Mouse (Mus musculus): Measurements from ENCODE around the gene Adam8. TPM values are rescaled to one million over a fixed set of nuclear protein-coding genes. Genes with fewer than 3 reads are reported as not detected.

Gene Adam8
- total RNA-seq (2015) (1.3 and 1.9 TPM in 2 replicates), total RNA-seq (2017) (1.3 and 1.7 TPM in 2 replicates)

DNA sequence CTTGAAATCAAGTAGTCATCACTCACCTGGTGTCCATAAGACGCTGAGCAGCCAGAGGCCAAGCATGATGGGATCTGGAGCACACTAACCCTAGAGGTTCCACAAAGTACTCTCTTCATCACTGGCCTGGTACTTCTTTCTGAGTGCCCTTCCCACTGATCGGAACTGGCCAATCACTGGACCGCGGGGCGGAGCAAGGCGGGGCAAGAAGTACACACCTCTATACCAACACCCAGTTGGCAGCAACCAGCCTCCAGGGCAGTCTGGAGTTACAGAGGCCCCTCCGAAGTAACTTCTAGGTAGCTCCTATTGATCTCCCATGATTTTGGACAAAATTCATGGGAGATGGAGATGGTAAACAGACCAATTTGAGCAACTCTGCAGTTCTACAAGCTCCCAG, at the start of gene Adam8:
Gene Adam8 (minus strand): TSS at position 157 of the 400 bp plus-strand sequence.
- peak; percentile 85 for ATAC-seq (replicated peaks; ENCODE audit: poor library complexity)

DNA sequence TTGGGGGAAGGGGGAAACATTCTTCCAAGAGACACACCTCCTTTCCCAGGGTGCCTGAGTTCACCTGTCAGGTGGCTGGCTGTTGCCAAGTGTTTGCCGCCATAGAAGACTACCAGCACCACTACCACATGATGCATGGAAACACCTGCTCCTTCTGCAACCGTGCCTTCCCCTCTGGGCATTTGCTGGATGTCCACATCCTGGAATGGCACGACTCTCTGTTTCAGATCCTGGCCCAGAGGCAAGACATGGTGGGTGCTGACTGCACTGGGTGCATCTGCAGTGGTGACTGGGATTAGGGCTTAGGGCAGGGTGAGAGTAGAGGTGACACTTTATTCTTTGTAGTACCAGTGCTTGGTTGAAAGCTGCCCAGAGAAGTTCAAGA, 44.8 kb upstream of the Adam8 start:
- no peak for ATAC-seq (replicated peaks; ENCODE audit: poor library complexity)

DNA sequence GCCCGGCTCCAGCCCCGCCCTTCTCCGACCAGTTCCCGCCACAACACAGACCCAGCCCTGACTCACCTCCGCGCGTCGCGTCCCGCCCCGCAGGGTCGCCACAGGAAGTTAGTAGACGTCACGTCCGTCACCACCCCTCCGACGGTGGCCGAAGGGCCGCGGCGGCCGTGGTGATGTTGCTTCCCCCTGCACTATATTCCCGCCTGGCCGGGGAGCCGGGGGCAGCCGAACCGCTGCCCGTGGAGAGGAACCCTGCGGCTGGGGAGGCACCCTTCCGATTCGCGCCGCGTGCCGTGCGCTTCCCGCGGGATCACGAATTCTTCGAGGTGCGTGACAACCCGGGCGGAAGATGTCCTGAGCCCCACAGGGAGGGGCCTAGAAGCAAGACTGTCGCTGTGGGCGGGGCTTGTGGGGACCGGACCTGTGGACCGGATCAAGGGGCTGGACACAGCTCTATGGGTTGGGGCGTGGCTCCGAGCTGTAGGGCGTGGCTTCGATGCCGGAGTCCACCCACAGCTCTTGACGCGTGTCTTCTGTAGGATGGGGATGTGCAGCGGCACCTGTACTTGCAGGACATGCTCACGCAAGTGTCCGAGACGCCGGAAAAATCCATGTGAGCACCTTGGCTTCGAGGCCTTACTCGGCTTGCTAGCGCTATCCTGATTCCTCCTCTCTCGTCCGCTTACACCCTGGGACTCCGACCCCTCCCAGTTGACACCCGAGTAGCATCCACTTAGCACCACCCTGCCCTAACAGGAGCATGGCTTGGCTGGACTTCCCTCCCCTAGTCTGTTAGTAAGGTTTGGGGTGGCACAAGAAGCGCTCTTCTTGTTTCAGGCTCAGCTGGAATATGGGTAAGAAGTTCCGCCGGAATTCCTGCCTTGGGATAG, 44.2 kb upstream of the Adam8 start, which contains the start of the genes Zfp511 and Tubgcp2:
Gene Zfp511 (plus strand): TSS at position 111 of the 890 bp plus-strand sequence.
Gene Tubgcp2 (minus strand): TSS at position 389 of the 890 bp plus-strand sequence.
- ATAC-seq (replicated peaks; ENCODE audit: poor library complexity): peak; percentile 91

DNA sequence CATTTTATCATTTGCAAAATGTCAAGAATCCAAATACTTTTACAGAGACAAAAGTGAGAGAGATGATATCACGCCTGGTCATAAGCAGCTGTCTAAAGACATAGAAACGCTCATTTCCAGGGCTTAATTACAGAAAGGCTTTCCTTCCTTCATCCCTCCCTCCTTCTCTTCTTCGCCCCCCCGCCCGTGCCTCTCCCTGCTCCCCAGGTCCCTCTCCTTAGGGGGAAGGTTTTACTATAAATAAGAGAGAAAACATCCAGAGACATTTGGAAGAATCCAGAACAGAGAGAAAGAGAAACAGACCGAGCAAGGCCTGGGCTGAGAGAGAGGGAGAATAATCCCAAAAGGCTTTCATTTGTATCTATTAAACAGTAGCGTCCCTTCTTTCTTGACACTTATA, 43.1 kb upstream of the Adam8 start:
- ATAC-seq (replicated peaks; ENCODE audit: poor library complexity): no peak

DNA sequence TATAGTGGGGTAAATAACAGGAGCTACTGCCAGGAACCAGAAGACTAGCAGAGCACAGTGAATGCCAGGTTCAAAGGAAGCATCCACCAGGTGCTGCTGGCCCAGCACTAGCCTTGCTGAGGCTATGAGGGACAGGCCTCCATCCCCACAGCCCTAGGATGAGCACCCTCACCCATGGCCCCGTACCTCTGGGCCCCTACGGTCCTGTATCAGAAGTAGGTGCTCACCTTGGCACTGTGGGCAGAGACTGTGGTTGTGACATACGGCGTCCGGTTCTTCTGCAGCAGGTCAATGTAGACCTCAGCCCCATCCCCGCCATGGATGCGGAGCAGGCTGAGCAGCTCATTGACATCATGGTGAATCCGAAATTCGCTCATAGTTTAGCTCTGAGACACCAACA, 41.0 kb upstream of the Adam8 start:
- no peak for ATAC-seq (replicated peaks; ENCODE audit: poor library complexity)

DNA sequence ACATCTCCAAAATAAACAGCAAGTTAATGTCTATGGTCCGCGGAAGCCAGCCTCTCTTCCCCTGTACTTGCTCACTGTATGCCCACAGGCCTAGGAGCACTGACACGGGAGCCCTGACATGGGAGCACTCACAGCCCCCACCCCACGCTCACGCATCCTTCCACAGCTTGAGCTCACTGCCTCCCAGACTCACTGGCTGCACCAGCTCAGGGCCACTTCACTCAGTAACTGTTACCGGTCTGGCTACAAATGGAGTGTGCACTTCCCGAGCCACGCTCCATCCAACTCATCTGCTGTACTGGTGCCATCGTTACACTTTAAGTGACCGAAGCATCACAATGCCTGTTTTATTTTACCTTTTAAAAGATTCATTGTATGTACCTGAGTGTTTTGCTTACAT, 40.0 kb upstream of the Adam8 start:
- no peak for ATAC-seq (replicated peaks; ENCODE audit: poor library complexity)

DNA sequence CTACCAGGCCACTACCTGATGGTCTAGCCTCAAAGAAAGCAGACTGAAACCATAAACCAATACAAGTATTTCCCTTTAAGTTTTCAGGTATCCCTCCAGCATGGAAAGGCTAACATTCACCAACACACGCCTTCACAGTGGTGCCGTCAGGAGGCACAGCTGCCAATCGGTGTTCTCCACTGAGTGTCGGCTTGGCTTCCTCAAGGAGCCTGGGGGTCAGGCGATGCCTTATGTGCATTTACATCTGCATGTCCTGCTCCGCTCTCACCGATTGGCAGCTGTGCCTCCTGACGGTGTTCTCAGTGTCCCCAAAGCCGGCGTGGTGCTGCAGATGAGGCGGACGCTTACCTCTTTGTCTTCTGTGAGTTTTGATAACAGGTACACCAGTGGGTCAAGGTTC, 39.4 kb upstream of the Adam8 start:
- ATAC-seq (replicated peaks; ENCODE audit: poor library complexity): no peak

DNA sequence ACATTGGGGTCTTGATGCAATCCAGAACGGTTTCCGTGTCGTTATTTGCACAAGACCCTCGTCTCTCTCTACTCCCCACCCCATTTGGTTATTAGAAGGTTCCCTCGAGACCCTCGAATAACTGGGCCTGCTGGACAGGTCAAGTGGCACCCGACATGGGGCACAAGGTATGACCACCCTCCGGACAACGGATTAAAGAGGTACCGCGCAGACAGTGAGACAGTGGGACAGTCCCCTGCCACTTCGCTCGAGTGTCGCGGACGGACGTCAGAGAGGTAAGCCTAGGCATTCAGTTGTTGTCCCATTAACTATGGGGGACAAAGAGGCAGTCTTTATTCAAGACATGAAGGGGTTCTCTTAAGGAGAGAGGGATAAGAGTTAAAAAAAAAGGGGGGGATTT, 19.0 kb upstream of the Adam8 start:
- no peak for ATAC-seq (replicated peaks; ENCODE audit: poor library complexity)

DNA sequence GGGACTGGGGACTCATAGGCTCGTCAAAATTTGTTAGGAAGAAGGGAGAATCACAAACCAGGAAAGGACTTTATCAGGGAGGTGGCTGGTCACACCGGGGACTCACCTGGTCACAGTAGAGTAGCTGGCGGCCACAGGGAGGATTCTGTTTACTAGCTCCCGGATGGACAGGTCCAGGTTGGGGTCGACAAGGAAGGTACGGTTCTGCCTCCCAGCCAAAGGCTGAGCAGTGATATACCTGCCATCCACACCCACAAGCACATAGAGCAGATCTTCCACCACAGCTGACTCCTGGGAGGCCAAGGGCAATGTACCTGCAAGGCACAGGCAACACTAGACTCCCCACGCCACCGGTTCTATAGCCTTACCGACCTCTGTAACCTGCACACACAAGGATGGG, 15.4 kb upstream of the Adam8 start:
- ATAC-seq (replicated peaks; ENCODE audit: poor library complexity): no peak

DNA sequence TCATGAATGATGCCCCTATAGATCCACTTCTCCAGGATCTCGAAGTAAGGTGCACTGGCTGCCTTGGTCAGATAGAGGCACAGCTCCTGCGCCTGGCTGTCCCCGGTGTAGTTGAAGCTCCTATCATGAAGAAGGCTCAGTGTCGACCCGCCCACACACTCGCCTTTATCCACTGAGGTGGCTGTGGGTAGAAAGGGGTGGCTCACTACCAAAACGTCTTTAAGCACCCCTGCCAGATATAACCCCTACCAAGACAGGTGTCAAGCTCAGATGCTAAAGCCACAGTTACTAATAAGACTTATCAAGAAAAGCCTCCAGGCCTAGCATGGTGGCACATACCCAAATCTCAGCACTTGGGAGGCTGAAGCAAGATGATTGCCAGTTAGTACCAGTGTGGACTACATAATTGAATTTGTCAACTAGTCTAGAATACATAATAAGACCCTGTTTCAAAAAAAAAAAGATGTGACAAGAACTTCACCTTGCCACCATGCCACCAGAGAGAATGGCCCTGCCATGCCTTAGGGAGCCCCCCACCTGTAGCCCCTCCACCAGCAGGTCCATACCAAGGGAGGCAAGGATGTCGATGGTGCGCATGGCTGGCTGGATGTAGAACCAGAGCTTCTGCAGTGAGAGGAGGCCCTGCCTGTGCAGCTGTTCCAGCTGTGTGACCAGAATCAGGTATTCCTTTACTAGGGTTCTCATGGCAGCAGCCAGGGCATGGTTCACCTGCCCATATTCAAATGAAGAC, 14.7 kb upstream of the Adam8 start:
- ATAC-seq (replicated peaks; ENCODE audit: poor library complexity): peak; percentile 88

DNA sequence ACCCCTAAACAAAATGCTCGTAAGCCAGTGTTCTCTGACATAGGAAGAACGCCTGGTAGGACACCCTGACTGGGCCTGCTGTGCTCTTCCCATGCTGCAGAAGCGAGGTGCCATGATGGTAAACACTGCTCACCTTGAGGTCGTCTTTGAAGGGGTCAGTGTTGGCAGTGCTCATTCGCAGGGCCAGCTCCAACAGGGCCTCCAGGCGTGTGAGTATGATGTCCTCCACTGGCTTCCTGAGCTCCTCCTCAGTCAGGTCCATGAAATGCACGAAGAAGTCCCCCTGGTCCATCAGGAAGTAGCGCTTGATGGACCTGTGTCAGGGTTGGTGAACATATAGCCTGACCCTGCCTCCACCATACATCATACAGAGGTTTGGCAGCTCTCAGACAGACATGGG, 12.3 kb upstream of the Adam8 start:
- no peak for ATAC-seq (replicated peaks; ENCODE audit: poor library complexity)

DNA sequence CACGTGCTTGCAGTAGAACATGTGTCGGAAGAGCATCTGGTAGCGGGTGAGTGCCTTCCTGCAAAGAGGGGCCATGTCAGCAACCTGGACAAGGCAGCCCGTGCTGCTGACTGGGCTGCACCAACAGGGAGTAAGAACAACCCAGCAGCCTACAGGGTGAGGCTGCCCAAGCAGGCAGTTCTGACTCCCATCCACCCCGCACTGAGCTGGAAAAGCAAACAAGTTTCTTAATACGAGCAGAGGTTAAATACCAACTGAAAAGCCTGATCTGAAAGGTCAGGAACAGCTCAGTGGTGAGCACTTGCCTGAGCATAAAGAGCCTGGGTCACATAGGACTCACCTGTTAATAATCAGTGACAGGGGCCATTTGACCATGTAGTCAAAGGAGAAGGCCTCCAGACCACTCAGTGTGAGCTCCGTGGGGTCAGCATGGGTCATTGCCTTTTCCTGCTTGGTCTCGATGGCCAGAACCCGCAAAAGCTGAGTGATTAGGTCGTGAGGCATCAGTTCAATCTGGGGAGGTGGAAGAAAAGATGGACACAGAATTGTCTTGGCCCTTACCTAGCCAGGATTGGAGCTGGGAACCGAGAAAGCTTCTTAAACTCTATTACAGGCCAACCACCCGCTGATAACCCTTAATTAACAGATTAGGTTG, 8.9 kb upstream of the Adam8 start:
- ATAC-seq (replicated peaks; ENCODE audit: poor library complexity): no peak

DNA sequence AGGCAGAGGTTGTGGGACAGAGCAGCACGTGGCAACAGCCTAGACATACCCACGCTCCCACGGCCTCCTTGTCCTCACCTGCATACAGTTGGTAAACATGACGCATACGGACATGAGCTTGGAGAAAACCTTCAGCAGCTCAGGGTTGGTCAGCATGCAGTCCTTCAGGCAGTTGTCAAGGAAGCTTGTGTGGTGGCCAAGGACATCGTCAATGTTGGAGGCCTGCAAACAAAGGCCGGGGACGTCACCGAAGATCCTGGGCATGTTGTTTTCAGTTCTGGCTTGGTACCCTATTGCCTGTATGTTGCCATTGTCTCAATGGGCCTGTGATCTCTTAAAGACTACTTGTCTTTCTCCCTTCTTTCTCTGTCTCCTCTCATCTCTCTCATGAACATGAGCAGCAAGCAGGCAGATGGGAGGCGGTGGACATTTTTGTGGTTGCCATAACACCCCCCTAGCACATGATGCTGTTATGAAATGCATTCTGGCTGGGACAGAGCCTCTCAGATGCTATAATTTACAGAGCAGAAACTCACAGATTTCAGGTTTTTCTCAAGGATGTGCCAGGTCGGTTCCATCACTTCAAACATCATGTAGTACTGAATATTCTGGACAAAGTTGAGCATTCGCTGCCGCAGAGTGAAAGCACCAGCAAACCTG, 6.5 kb upstream of the Adam8 start:
- ATAC-seq (replicated peaks; ENCODE audit: poor library complexity): no peak

DNA sequence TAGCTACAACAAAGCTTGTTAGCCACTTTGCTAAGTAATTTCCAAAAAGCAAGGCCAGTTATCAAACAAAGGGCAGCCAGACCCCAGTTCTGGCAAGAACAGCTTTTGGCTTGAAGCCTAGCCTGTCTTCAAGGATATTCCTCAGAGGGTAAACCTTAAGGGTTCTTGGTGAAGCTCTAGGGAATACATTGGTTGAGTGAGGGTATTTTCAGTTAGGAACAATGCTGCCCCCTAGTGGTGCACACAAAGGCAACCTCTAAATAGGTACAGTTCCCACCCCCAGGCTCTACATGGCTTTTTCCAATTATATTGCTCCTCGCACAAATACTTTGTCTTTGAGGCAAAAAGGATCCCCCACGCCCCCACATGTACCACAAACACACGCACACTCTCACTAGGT, 2.3 kb upstream of the Adam8 start:
- ATAC-seq (replicated peaks; ENCODE audit: poor library complexity): peak; percentile 59

DNA sequence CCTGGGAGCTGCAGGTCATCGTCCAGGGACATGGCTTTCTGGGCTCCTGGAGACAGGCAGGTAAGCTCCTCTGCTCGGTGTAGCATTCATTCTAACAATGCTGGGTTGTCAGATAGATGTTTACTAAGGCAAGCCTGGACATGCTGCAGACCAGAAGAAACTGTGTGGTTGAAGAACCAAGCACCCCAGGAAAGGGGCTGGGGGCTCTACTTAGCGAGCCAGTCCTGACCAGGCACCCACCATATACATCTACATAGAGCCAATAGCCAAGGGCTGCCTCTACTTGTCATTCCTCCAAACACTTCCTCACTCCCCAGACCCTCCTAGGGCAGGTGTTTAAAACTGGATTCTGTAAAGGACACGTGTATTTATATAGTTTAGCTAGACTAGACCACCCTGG, 1.8 kb upstream of the Adam8 start:
- ATAC-seq (replicated peaks; ENCODE audit: poor library complexity): no peak

DNA sequence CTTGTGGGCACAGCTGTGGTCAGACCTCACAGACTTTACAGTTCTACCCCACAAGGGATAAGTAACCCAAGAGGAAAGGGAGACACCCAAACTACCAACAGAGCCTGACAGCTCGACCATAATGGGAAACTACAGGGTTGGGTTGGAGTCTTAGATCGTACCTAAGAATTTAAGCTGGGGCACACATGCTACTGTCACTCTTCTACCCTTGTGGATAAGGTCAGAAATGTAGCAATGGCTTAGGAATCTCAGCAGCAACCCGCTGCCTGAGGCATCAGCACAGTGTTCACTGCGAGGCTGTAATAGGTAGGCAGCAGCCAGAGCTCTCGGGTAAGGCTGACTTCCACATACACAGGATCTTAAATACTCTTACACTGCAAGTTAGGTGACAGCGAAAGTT, 1.2 kb upstream of the Adam8 start:
- no peak for ATAC-seq (replicated peaks; ENCODE audit: poor library complexity)

DNA sequence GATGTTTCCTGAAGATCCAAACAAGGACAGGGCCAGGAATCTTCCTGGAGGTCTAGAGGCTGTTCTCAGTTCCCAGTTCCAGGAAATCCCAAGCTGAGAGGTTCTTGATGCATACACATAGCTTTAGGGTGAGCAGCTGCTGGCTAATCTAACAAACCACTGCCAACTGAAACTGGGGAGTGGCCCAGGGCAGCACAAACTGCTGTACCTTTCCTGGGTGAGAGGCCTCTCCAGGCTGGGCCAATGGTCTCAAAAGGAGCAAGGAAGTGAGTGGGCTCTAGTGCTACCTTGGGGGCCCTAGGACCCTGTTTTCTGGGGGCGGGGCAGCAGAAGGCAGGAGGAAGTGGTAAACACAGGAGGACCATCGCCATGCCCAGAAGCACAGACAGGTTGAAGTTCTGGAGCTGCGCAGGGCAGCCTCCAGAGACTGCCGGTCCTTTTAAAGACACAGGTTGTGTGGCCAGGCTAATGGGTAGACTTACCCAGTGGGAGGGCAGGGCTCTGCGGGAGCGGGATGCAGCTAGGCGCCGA, 1.4 kb downstream of the Adam8 start:
- ATAC-seq (replicated peaks; ENCODE audit: poor library complexity): 0 out of 2 replicates have a peak, but pooled peaks have one; percentile 8

DNA sequence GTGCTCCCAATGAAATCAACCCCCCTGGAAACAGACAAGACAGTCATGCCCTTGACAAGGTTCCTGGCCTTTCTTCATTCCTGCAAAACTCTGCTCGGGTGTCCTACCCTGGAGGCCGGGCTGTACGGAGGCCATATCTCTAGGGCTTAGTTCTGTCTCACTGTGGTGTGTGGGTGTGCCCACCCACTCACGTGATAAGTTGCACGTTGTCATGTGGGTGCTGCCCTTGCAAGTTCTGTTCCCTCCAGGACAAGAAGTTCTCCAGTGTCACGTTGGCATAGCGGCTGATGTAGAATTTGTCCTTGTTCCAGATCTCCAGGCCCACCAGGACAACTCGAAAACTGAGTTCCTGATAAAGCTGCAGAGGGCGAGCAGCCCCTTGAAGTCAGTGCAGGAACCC, 4.1 kb downstream of the Adam8 start:
- no peak for ATAC-seq (replicated peaks; ENCODE audit: poor library complexity)

DNA sequence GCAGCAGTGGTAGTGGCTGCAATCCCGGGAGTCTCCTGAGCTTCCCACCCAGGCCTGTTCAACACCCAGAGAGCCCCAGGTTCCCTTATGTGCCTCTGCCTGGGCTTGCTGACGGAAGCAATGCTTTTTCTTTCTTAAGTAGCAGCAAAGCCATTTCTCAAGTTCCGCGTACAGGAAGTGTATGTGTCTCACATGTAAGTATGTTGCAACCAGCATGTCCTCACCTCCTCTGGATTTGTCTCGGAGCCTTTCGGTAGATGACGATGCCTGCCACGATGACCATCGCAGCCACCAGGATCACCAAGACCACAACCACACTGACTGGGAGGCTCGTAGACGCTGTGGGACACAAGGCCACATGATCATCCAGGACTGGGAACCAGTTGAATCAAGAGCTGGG, 7.9 kb downstream of the Adam8 start:
- ATAC-seq (replicated peaks; ENCODE audit: poor library complexity): peak; percentile 88

DNA sequence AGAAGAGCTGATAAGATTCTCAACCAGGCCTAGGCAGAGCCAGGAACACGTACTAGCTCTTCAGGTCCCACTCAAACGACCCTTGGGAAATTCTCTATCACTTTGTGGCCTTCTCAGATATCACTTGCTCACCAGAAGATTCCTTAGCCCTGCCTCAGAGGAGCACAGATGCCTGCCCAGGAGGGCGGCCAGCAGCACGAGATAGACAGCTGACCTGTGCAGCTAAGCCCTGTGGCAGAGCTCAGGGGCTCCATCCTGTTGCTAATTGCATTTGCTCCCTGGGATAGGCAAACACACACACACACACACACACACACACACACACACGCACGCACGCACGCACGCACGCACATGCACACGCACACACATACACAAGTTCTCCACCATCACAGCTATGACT, 10.3 kb downstream of the Adam8 start:
- ATAC-seq (replicated peaks; ENCODE audit: poor library complexity): no peak

DNA sequence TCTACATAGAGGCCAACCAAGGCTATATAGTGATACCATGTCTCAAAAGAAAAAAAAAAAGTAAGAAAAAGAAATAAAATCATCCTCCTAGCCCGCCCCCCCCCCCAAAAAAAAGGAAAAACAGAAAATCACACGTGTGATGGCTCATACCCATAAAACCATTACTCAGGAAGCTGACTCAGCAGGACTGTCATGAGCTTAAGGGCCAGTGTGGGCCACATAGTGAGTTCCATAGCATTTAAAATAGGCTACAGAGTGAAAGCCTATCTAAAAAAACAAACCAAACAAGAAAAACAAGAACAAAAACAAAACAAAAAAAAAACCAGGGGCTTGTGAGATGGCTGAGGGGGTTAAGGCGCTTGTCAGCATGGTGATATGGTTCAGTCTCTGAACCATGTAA, 11.6 kb downstream of the Adam8 start:
- ATAC-seq (replicated peaks; ENCODE audit: poor library complexity): no peak
